Mouse (Mus musculus) layer of hippocampus, postnatal 36 days (tissue): ENCODE measurements around the gene Cyp26b1. TPM values are rescaled to one million over a fixed set of nuclear protein-coding genes. Genes with fewer than 3 reads are reported as not detected.
A peak's percentile ranks its signal among the peaks of the same experiment; 100 is the strongest.
"Not testable (repeated sequence)": the region's sequence is repeated elsewhere in the genome, so short reads cannot be mapped to it uniquely, and the experiment has no call there.

Experiments used
- DNase-seq, 2 experiments: peaks; one replicate each; pipeline ENCODE4 v3.0.0; 2022
- total RNA-seq, 2 experiments: library from RNA; stranded (reverse); gene quantifications; 2 replicates each; pipeline ENCODE4 v1.2.3; 2021

The Cyp26b1 gene
- total RNA-seq = 10 to 100 TPM; 10.5 to 10.7 TPM

GRCm38 (mm10) chr6:84593693-84594092 is at the start of gene Cyp26b1:
Cyp26b1 (minus strand) TSS chr6:84593908.
- no peak for DNase-seq

DNA sequence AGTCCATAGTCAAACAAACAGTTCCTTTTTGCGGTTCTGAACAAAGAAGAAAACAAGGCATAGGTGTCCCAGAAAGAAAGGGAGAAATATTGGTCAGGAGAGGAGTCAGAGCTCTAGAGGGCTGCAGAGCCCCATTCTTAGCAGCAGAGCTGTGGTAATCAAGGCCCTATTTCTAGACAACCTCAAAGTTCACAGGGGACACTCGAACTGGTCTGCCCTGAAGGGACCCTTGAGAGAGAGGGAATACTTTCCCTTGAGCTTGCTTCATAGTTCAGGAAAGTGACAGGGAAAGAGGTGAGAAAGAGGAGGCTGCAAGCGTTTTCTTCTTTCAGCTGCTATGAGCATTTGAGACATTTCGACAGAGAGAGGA is 47.3 kb upstream of the Cyp26b1 start:
- no peak for DNase-seq

GRCm38 (mm10) chr6:84640324-84641061 is 46.8 kb upstream of the Cyp26b1 start:
- DNase-seq = no peak

DNA sequence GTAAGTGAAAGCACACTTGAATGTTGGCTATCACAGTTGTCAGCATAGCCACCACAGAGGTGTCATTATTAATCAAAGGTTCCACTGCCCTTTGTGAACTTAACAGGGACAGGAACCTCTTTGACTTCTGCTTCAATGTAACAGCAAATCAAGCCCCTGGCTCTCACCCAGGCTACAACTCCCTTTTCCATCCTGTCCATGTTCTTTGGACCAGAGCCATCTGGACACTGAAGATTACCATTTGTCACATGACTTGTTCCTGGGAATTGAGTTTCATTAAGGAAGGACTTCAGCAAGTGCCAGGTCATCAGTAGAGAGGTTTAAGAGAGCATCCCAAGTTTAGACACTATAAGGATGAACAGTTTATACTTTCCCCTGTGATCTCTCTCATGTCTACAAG is 44.5 kb upstream of the Cyp26b1 start:
- DNase-seq = no peak

- no peak for DNase-seq
These were observed 37.9 kb upstream of the Cyp26b1 start for GRCm38 (mm10) chr6:84631588-84631987.

- DNase-seq = no peak
These were observed 36.6 kb upstream of the Cyp26b1 start for GRCm38 (mm10) chr6:84630276-84630675.

DNA sequence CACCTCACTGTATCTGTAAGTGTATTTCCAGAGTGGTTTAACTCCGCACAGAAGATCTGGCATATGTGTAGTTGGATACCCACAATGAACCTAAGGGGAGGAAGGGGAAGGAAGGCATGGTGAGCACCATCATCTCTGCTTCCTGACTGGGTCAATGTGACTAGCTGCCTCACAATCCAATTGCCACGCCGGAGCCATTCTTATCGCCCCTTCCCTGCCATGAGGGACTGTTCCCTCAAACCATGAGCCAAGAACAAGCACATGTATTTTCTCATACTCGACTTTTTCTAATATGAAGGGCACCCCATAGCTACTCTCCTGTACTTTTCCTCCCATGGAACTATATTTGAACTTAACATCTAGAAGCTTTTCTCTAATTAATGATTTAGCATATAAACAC is 35.1 kb upstream of the Cyp26b1 start:
- no peak for DNase-seq

GRCm38 (mm10) chr6:84626398-84626797 is 32.7 kb upstream of the Cyp26b1 start:
- DNase-seq = no peak

GRCm38 (mm10) chr6:84619166-84619565 is 25.5 kb upstream of the Cyp26b1 start:
- DNase-seq = no peak

- no peak for DNase-seq
These were observed 23.3 kb upstream of the Cyp26b1 start for GRCm38 (mm10) chr6:84617051-84617450.

- DNase-seq = no peak
These were observed 22.9 kb upstream of the Cyp26b1 start for GRCm38 (mm10) chr6:84616586-84616985.

- no peak for DNase-seq
These were observed 19.9 kb upstream of the Cyp26b1 start for GRCm38 (mm10) chr6:84613561-84613960.

DNA sequence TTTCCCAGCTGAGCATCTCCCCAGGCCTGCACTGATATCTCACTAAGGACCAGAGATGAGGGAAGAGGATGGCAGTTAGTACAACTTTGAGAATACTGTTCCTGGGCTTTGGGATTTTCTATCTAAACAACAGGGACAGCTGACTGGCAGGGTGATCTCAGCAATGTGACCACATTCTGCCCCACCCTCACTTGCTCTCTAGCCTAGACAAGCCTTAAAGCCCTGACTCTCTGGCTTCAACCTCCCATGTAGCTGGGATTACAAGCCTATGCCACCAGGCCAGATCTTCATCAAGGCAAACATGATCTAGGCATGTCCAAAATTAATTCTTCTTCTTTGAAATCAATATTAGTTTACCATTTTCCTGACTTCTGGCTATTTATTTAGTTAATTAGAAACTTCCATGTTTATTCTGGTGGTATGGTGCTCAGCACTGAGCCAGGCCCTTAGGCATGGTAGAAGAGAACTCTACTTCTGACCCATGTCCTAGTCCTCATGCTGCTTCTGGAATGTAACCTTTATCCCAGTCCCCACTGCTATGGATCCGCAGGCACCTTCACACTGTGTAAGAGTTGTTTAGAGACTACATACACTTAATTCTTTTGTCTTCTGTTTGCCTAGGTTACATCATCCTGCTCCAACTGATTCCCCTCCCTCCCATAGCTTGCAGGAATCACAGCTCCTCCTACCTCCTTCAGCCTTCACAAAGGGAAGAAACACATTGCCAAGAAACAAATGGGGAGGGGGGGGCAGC is 7.6 kb upstream of the Cyp26b1 start:
- no peak for DNase-seq

- DNase-seq = not testable (repeated sequence)
These were observed 5.6 kb upstream of the Cyp26b1 start for GRCm38 (mm10) chr6:84599296-84599695.

DNA sequence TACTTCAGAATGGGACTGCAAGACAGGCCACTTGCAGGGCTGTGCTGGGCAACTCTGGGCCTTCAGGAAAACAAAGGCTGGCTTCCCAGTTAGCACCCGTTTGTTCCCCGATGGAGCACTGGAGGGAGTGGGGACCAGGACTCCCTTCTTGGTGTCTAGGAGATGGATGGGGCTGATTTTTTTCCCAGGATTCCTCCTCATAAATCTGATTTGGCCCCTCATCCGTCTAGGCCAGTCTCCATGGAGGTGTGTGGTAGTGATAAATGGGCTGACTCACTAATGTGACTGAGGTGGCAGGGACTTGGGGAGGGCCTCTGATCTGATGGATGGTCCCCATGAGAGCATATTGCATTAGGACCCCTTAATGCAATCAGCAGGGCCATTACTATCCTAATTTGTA is 5.0 kb upstream of the Cyp26b1 start:
- DNase-seq = no peak

GRCm38 (mm10) chr6:84594626-84595025 is 918 bp upstream of the Cyp26b1 start:
- DNase-seq = no peak

- DNase-seq = no peak
These were observed 2.6 kb downstream of the Cyp26b1 start for GRCm38 (mm10) chr6:84590961-84591745.

DNA sequence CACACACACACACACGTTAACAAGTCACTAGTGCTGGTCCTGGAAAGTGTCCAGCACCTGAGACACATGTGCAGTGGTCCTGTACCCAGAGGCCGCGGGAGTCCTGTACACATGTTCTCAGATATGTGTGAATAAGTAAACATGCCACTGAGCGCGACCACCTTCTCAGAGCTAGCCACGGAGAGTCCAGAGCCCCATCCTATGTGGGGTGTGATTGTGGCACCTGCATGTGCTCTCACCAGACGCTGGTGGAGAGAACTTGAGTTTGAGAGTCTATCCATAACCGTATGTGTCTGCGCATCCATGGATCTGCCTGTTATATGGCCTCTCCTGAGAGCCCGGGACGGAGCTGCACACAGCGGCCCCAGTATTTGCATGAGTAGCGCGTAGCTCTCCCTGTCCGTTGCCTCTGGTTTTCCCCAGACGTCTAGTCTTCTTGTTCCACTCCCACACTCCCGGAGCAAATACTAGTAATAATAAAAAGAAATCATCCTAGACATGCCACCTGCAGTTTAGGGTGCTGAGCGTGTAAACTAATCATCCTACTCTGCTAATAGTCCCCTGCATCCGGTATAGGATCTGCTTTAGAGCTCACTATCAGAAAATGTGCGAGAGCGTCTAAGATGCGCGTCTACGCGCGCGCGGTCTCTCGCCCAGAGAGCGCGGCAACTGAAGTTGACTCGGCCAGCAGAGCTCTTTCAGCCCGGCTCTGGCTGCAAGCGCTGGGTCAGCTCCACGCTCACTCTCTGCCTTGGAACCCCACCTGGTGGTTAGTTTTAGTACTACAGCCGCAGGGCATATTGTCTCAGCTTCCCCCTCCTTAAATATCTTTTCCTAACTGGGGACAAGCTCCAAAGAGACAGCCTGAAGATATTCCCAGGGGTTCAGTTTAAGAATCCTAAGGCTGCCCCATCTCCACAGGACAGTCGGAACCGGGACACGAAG is 3.7 kb downstream of the Cyp26b1 start:
- peak; percentile 84 to 89 for DNase-seq

GRCm38 (mm10) chr6:84588895-84589652 is 4.6 kb downstream of the Cyp26b1 start:
- no peak for DNase-seq

DNA sequence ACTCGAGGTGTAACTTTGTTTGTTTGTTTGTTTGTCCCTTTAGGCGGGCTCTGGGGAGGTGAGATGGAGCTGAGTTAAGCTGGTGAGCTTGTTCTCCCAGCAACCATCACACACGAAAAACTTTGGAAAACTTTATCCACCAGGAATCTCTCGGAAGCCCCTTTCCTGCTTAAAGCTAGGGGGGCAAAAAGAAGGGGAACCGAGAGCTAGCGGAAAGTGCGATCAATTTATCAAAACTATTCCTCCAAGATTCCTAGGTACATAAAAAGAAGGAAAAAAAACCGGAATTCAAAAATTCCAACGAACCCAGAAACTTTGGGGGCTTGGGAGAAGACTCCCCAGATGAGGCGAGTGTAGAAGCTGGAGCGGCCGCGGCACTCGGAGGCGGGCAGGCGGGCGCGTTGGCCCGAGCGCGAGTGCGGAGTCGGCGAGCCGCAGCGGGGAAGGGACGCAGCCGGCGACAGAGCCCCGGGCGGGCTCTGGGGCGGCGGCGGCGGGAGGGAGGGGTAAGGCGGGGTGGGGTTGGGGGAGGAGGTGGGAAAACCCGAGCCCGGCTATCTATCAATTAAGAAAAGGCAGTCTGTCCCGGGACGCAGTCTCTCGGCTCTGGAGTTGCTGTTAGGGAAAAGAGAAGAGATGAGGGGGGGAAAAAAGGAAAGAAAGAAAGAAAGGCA is 5.3 kb downstream of the Cyp26b1 start:
- no peak for DNase-seq
